ENCODE assay signal across 8 mouse cellular contexts in the genomic region with DNA sequence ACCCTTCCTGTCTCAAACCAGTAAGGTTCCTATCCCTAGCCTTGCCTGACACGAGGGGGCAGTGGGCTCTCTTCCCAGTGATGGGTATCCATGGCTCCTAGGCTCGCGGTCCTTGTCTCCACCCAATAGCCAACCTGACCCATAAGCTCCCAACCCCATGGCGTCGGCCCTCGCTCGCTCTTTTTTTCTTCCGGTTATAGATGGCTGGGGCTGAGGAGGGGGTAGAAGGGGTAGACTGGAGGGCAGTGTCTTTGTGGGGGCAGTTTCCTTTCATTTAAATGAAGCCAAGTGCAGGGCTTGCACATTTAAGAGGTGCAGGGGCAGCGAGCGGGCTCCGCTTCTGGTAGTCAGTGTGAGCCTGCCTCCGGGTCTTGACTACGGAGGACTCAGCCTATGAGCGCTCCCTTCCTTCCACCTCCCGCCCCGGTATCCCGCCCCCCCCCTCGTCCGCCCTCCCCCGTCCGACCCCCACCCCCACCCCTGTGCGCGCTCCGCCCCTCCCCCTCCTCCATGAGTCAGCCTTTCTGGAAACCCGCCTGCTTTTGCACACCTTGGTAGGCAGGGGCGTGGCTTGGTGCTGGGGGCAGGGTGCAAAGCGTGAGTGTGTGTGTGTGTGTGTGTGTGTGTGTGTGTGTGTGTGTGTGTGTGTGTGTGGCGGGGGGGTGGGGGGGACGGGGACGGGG. TPM values are rescaled to one million over a fixed set of nuclear protein-coding genes. Genes with fewer than 3 reads are reported as not detected.
DNase-seq lines count a peak whose midpoint lies in the region; ATAC-seq lines count a peak whose summit lies in the region.

No protein-coding gene starts in this region.

- ATAC-seq in CD4-positive, CD25-positive, alpha-beta regulatory T cell, adult 4 months: peak; percentile 32

- peak; percentile 78 to 87 for DNase-seq in adrenal gland, adult (ENCODE audit: inconsistent age in 2 of 2, low spot score in 1 of 2)
- DNase-seq in embryo, embryonic 10 days (ENCODE audit: low spot score): peak; percentile 62
- DNase-seq in heart, postnatal 10 days: peak; percentile 37 to 59
- peak; percentile 76 to 84 for DNase-seq in kidney, postnatal 4 days
- DNase-seq in lung, postnatal 10 days: peak; percentile 64
- peak; percentile 53 for DNase-seq in retina, postnatal 1 day
- no peak for DNase-seq in gastrocnemius, postnatal 14 days

- intact Hi-C loops in heart, postnatal 10 days (cut with DNase I): no loop called here
- intact Hi-C loops in gastrocnemius, postnatal 14 days (cut with DNase I; ENCODE audit: low total_unique reads): no loop called here

RNA-seq across cellular contexts. Expression of gene Gnptg, which starts 18.0 kb away (rescaled TPM):
- polyA plus RNA-seq in CD4-positive, CD25-positive, alpha-beta regulatory T cell, adult 4 months (2017; shearing (Covaris generic)): 10 to 100 TPM; 76.7 to 77.2 TPM
- 10 to 100 TPM; 11.3 to 13.9 TPM for total RNA-seq in heart, postnatal 10 days (2021)
- 10 to 100 TPM; 12.3 to 14.8 TPM for total RNA-seq in gastrocnemius, postnatal 14 days (2021)

RNA-seq across cellular contexts. Expression of gene Tsr3, which starts 18.0 kb away (rescaled TPM):
- polyA plus RNA-seq in CD4-positive, CD25-positive, alpha-beta regulatory T cell, adult 4 months (2017; shearing (Covaris generic)): 10 to 100 TPM; 35.1 to 36.0 TPM
- total RNA-seq in heart, postnatal 10 days (2021): 10 to 100 TPM; 12.7 to 13.8 TPM
- 10 to 100 TPM; 19.7 to 21.0 TPM for total RNA-seq in gastrocnemius, postnatal 14 days (2021)

RNA-seq across cellular contexts. Expression of gene Unkl, which starts 33.8 kb away (rescaled TPM):
- 10 to 100 TPM; 18.4 to 30.0 TPM for polyA plus RNA-seq in CD4-positive, CD25-positive, alpha-beta regulatory T cell, adult 4 months (2017; shearing (Covaris generic))
- 10 to 100 TPM in 1 of 2 experiments, 1 to 10 TPM in 1; 10.0 to 10.1 TPM for total RNA-seq in heart, postnatal 10 days (2021)
- total RNA-seq in gastrocnemius, postnatal 14 days (2021): 1 to 10 TPM; 4.6 to 4.8 TPM

RNA-seq across cellular contexts. Expression of gene Baiap3, which starts 34.2 kb away (rescaled TPM):
- polyA plus RNA-seq in CD4-positive, CD25-positive, alpha-beta regulatory T cell, adult 4 months (2017; shearing (Covaris generic)): 10 to 100 TPM; 14.4 to 31.1 TPM
- total RNA-seq in heart, postnatal 10 days (2021): under 1 TPM; 0.27 to 0.34 TPM
- total RNA-seq in gastrocnemius, postnatal 14 days (2021): under 1 TPM in 1 of 2 experiments, not detected in 1; 0.41 TPM

RNA-seq across cellular contexts. Expression of gene BC003965, which starts 37.6 kb away (rescaled TPM):
- polyA plus RNA-seq in CD4-positive, CD25-positive, alpha-beta regulatory T cell, adult 4 months (2017; shearing (Covaris generic)): 10 to 100 TPM; 15.6 to 20.7 TPM
- 10 to 100 TPM; 18.4 to 18.8 TPM for total RNA-seq in heart, postnatal 10 days (2021)
- total RNA-seq in gastrocnemius, postnatal 14 days (2021): 10 to 100 TPM; 13.0 to 13.1 TPM
